Mouse (Mus musculus) stomach, postnatal 0 days (tissue): ENCODE measurements around the gene Gpr173. TPM values are rescaled to one million over a fixed set of nuclear protein-coding genes. Genes with fewer than 3 reads are reported as not detected.

Experiments used
- ATAC-seq: fragments of 200-750 bp; cut with Nextera tagmentation; 2 replicates; pipeline ENCODE4 v1.8.0; 2017; ENCODE audit not compliant: low FRiP score, low TSS enrichment
- DNase-seq: peaks from one replicate; pipeline ENCODE4 v3.0.0-alpha.2; 2016; ENCODE audit warnings: low spot score
- H3K27ac ChIP-seq: fragments of 300-500 bp; sonication (generic); replicated peaks from 2 replicates; pipeline ENCODE4 v1.5.1; 2014; ENCODE audit warnings: mild to moderate bottlenecking, control low read depth
- H3K27me3 ChIP-seq: fragments of 300-500 bp; sonication (generic); 2 replicates; pipeline ENCODE4 v1.6.1; 2014; ENCODE audit warnings: low read length; ENCODE audit not compliant: control insufficient read depth, insufficient read depth
- H3K36me3 ChIP-seq: fragments of 300-500 bp; sonication (generic); 2 replicates; pipeline ENCODE4 v1.6.1; 2014; ENCODE audit warnings: low read length, mixed read lengths; ENCODE audit not compliant: control insufficient read depth, insufficient read depth
- H3K4me1 ChIP-seq: fragments of 300-500 bp; sonication (generic); replicated peaks from 2 replicates; pipeline ENCODE4 v1.6.1; 2014; ENCODE audit warnings: antibody characterized with exemption; ENCODE audit not compliant: control insufficient read depth, insufficient read depth
- H3K4me2 ChIP-seq: fragments of 300-500 bp; sonication (generic); replicated peaks from 2 replicates; pipeline ENCODE4 v1.6.1; 2014; ENCODE audit warnings: low read depth, mild to moderate bottlenecking, control low read depth, moderate library complexity
- H3K4me3 ChIP-seq: fragments of 300-500 bp; sonication (generic); 2 replicates; pipeline ENCODE4 v1.5.1; 2014; ENCODE audit warnings: low read depth, low read length, control low read depth
- H3K9ac ChIP-seq: fragments of 300-500 bp; sonication (generic); 2 replicates; pipeline ENCODE4 v1.6.1; 2014; ENCODE audit warnings: mild to moderate bottlenecking, low read length, control low read depth, mixed read lengths
- H3K9me3 ChIP-seq: fragments of 300-500 bp; sonication (generic); 2 replicates; pipeline ENCODE4 v1.6.1; 2016; ENCODE audit warnings: low read length; ENCODE audit not compliant: control insufficient read depth
- CTCF ChIP-seq: IDR thresholded peaks from 2 replicates; pipeline ENCODE4 v1.5.1; 2016; ENCODE audit warnings: antibody characterized with exemption, low read depth, mild to moderate bottlenecking, moderate library complexity
- EP300 ChIP-seq: optimal IDR thresholded peaks from 2 replicates; pipeline ENCODE3; 2016; ENCODE audit warnings: antibody characterized with exemption
- WGBS: fragments of 180-500 bp; shearing (Covaris S2); extraction: QIAGEN DNeasy Blood & Tissue Kit; methylation state at CpG from one replicate; pipeline ENCODE4 v1.1.7; 2014; 5-methylcytosine and 5-hydroxymethylcytosine counted together
- polyA plus RNA-seq: library from polyadenylated mRNA; unstranded; fragments of >200 nt; fragmentation: Nextera tagmentation; extraction: Ambion mirVana; gene quantifications from 2 replicates; pipeline ENCODE4 v1.2.1, GENCODE M21; 2015

Gpr173 gene
- polyA plus RNA-seq, 1 experiment from 2014 or later, result 1.0 TPM

DNA sequence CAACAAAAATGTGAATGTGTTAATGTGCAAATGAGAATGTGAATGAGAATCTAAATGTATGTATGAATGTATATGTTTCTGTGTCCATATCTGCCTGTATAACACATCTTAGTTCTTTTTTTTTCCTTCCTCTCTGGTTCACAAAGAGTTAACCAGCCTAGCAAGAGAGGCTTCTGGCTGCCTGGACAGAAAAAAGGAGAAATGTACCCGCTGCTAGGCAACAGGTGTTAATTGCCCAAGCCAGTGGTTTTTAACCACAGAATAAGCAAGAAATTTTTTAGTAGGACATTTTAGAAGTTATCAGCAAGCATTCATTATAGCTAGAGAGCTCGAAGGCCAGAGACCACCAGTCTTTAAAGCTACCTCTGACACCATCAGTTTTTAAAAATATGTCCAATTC, 45.7 kb downstream of the Gpr173 start:
- no peak for TF ChIP-seq EP300
- no peak for TF ChIP-seq CTCF
- 35% methylated on average over 2 of the region's 2 CpGs for WGBS
- H3K9me3 ChIP-seq, result no peaks in the 10 kb centered on the region

GRCm38 (mm10) chrX:152320535-152320934, 48.0 kb downstream of the Gpr173 start:
- no peak for TF ChIP-seq EP300
- TF ChIP-seq CTCF, result no peak
- 70% methylated on average over 4 of the region's 4 CpGs for whole genome bisulfite sequencing

More for the DNA sequence above, 45.7 kb downstream of the Gpr173 start:
- no peak for ATAC-seq
- no peak overlapping the region for H3K4me2 ChIP-seq
- H3K4me3 ChIP-seq, result no peak overlapping the region
- no peak overlapping the region for H3K27ac ChIP-seq
- H3K27me3 ChIP-seq, result no peaks in the 10 kb centered on the region
- H3K9ac ChIP-seq, result no peak overlapping the region
- DNase-seq, result no peak
- no peaks in the 10 kb centered on the region for H3K36me3 ChIP-seq
- H3K4me1 ChIP-seq, result no peaks in the 10 kb centered on the region

GRCm38 (mm10) chrX:152307942-152308341, 60.6 kb downstream of the Gpr173 start:
- 51% methylated on average over 2 of the region's 2 CpGs for WGBS

More at GRCm38 (mm10) chrX:152320535-152320934, 48.0 kb downstream of the Gpr173 start:
- H3K9me3 ChIP-seq, result no peaks in the 10 kb centered on the region
- DNase-seq (no peak), ATAC-seq (no peak; the same call in 1 of the 2 replicates)
- H3K36me3 ChIP-seq, result no peaks in the 10 kb centered on the region
- no peak overlapping the region for H3K9ac ChIP-seq
- no peaks in the 10 kb centered on the region for H3K27me3 ChIP-seq
- H3K4me3 ChIP-seq, result no peak overlapping the region
- no peaks in the 10 kb centered on the region for H3K4me1 ChIP-seq
- no peak overlapping the region for H3K4me2 ChIP-seq
- H3K27ac ChIP-seq, result no peak overlapping the region

DNA sequence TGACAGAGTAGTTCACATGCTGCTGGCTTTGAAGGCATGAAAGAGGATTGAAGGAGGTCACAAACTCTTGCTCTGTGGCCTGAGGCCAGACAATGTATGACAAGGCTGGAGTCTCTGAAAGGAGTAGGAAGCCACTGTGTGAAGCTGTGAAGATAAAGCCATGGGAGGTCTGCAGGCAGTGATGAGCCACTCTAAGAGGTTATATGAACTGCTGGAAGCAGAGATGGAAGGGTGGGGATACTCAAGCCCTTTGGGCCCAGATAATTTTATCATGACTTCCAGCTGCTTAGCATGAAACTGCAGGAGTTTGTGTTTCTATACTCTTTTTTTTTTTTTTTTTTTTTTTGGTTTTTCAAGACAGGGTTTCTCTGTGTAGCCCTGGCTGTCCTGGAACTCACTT, 61.1 kb downstream of the Gpr173 start:
- no peak overlapping the region for H3K9ac ChIP-seq
- no peaks in the 10 kb centered on the region for H3K27me3 ChIP-seq
- ATAC-seq (no peak), DNase-seq (no peak)
- no peak overlapping the region for H3K27ac ChIP-seq
- H3K4me2 ChIP-seq, result no peak overlapping the region
- no peak overlapping the region for H3K4me3 ChIP-seq
- no peak for TF ChIP-seq CTCF
- TF ChIP-seq EP300, result no peak
- H3K4me1 ChIP-seq, result no peaks in the 10 kb centered on the region
- no peaks in the 10 kb centered on the region for H3K9me3 ChIP-seq
- H3K36me3 ChIP-seq, result no peaks in the 10 kb centered on the region

More at GRCm38 (mm10) chrX:152307942-152308341, 60.6 kb downstream of the Gpr173 start:
- ATAC-seq (0 out of 2 replicates have a peak, but pooled peaks have one; percentile 49), DNase-seq (peak; percentile 38)
- Histone ChIP-seq H3K27ac (no peak overlapping the region), H3K36me3 (no peaks in the 10 kb centered on the region), H3K9me3 (no peaks in the 10 kb centered on the region), H3K9ac (no peak overlapping the region), H3K4me1 (no peaks in the 10 kb centered on the region), H3K4me3 (no peak overlapping the region), H3K4me2 (no peak overlapping the region), H3K27me3 (no peaks in the 10 kb centered on the region)
- TF ChIP-seq EP300, result no peak
- TF ChIP-seq CTCF, result peak; percentile 76

DNA sequence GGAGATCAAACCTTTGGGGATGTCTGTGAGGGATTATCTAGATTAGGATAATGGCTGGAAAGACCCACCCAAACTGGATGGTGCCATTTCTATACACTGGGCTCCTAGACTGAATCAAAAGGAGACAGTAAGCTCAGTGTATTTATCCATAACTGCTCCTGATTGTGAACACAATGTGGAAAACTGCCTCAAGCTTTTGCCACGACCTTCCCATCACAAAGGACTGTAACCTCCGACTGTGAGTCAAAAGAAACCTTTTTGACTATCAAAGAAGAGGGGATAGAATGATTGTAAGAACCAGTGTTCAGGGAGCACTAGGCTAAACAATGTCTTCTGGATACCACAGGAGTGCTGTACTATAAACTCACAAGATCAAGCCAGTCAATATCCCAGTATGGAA, 62.3 kb downstream of the Gpr173 start:
- H3K36me3 ChIP-seq, result no peaks in the 10 kb centered on the region
- DNase-seq, result no peak
- no peaks in the 10 kb centered on the region for H3K4me1 ChIP-seq
- no peak overlapping the region for H3K9ac ChIP-seq
- TF ChIP-seq CTCF, result no peak
- no peak for TF ChIP-seq EP300
- H3K27me3 ChIP-seq, result no peaks in the 10 kb centered on the region
- no peaks in the 10 kb centered on the region for H3K9me3 ChIP-seq
- no peak overlapping the region for H3K4me3 ChIP-seq
- H3K4me2 ChIP-seq, result no peak overlapping the region
- no peak overlapping the region for H3K27ac ChIP-seq
- ATAC-seq, result no peak
- WGBS, result 65% methylated on average over 2 of the region's 2 CpGs

Other genes with a start within 250 kb of the Gpr173 start
- 3.6 TPM in 2 replicates for gene Iqsec2, start 224.4 kb downstream of the Gpr173 start, polyA plus RNA-seq
- 13.8 and 15.4 TPM in 2 replicates for gene Kdm5c, start 135.7 kb downstream of the Gpr173 start, polyA plus RNA-seq
- gene Kantr, start 41.2 kb downstream of the Gpr173 start, polyA plus RNA-seq, result 4.7 and 5.4 TPM in 2 replicates
- gene Tspyl2, start 26.3 kb downstream of the Gpr173 start, polyA plus RNA-seq, result 12.3 and 12.9 TPM in 2 replicates
- not detected in 2 replicates for gene Cldn34a, start 194.6 kb upstream of the Gpr173 start, polyA plus RNA-seq